Mouse (Mus musculus): ENCODE measurements around the gene Nutm1. TPM values are rescaled to one million over a fixed set of nuclear protein-coding genes. Genes with fewer than 3 reads are reported as not detected.

Gene Nutm1
- polyA plus RNA-seq, 1 experiment from 2014 or later: 0.09 TPM

DNA sequence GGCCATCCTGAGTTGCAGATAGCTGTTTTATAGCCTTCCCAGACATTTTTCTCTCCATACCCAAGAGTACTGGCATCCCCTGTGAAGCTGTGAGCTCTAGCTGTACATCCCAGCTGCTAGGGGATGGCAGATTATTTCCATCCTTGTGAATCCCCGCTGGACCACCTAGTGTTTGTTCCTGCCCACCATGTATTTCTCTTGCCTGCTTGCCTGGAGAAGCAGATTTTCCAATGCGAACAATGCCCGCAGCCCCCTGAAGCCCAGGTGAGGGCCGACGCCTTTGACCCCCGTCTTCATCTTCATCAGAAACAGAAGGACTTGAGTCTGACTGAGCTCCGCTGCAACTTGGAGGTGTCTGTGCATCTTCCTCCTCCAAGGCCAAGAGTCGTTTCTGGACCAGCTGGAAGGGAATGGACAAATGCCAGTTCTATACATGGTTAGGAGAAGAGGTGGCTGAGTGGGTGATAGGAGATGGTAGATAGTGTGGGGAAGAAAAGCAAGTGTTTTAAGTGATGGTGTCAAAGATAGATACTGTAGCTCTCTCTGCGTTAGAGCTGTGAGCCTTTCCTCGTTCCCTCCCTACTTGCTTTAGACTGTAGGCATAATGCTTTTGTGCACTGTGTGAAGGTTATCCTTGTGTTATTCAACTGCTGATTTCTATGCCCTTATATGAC lies 9.2 kb downstream of the Nutm1 start:
- H3K9ac ChIP-seq: no peak overlapping the region
- H3K9me3 ChIP-seq (replicated peaks): no peaks in the 10 kb centered on the region
- no peak overlapping the region for H3K4me3 ChIP-seq
- H3K4me2 ChIP-seq (replicated peaks): no peak overlapping the region
- H3K27me3 ChIP-seq: no peaks in the 10 kb centered on the region
- no peak for ATAC-seq (ENCODE audit: low FRiP score)
- no peaks in the 10 kb centered on the region for H3K4me1 ChIP-seq
- WGBS: 93% methylated on average over 10 of the region's 10 CpGs
- H3K36me3 ChIP-seq: 0 out of 2 replicates have a peak, but pooled peaks cover 10% of the 10 kb centered on the region
- H3K27ac ChIP-seq: no peak overlapping the region

DNA sequence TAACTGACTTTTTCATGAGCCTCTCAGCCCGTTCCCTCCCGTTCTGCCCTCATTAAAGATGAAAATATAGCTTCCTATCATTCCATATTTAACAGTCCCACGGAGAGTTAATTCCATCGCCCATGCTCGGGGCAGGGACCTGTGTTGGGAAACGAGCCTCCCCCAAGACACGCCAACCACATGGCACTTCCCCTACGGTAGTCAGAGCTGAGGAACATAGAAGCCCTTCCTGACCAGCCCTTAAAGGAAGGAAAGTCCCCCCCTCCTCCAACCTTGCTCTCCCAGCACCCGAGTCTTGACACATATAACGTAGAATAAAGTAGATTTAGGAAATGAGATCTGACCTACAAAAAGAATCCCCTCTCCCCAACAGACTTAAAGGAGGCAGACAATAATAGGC lies 11.8 kb downstream of the Nutm1 start:
- Histone ChIP-seq H3K4me1 (no peaks in the 10 kb centered on the region), H3K9ac (no peak overlapping the region), H3K27ac (no peak overlapping the region), H3K27me3 (no peaks in the 10 kb centered on the region), H3K36me3 (peaks cover 21% of the 10 kb centered on the region; the same call in 1 of the 2 replicates), H3K4me3 (no peak overlapping the region), H3K4me2 (replicated peaks) (no peak overlapping the region), H3K9me3 (replicated peaks) (no peaks in the 10 kb centered on the region)
- WGBS: 84% methylated on average over 10 of the region's 10 CpGs
- no peak for ATAC-seq (ENCODE audit: low FRiP score)

DNA sequence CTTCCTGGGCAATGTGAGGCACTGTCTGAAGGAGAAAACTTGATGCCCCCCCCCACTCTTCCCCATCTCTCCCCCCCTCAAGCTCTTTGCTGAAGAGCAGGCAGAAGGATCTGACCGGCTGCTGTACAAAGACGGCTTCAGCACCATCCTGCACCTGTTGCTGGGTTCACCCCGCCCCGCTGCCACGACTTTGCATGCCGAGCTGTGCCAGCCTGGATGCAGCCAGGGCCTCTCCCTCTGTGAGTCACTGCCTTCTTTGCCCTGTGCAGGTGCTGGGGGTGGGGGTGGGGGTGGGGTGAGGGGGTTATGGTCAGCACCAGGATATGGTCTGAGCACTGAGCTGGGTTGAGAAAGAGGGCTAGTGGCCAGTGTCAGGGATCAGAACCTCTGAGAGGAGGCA lies 12.9 kb downstream of the Nutm1 start:
- Histone ChIP-seq H3K27me3 (no peaks in the 10 kb centered on the region), H3K4me2 (replicated peaks) (no peak overlapping the region), H3K9me3 (replicated peaks) (no peaks in the 10 kb centered on the region), H3K9ac (no peak overlapping the region), H3K27ac (no peak overlapping the region), H3K4me1 (peaks cover under 1% of the 10 kb centered on the region; the same call in 1 of the 2 replicates), H3K36me3 (peaks cover 21% of the 10 kb centered on the region; the same call in 1 of the 2 replicates), H3K4me3 (no peak overlapping the region)
- 87% methylated on average over 6 of the region's 6 CpGs for WGBS
- no peak for ATAC-seq (ENCODE audit: low FRiP score)

DNA sequence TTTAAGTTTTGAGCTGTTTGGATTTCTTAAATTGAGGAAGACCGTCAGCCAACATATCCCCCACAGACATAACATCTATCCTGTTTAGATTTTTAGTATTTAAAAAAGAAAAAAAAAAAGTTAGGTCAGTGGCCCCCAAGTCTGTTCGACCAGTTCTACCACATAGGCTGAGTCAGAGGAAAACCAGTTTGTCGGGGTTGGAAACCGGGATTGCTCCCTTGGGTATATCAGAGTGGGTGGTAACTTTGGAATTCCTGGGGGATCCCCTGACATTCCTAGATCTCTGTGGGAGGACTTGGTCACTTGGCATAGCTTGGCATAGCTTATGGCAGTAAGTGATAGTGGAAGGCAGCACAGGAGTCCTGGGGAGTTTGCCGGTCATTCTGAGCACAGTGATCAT lies 13.8 kb downstream of the Nutm1 start:
- WGBS: 87% methylated on average over 5 of the region's 5 CpGs
- peaks cover 9% of the 10 kb centered on the region for H3K4me1 ChIP-seq
- peaks cover 21% of the 10 kb centered on the region; the same call in 1 of the 2 replicates for H3K36me3 ChIP-seq
- no peak overlapping the region for H3K27ac ChIP-seq
- no peaks in the 10 kb centered on the region for H3K9me3 ChIP-seq (replicated peaks)
- no peaks in the 10 kb centered on the region for H3K27me3 ChIP-seq
- no peak overlapping the region for H3K4me3 ChIP-seq
- ATAC-seq (ENCODE audit: low FRiP score): no peak
- H3K9ac ChIP-seq: no peak overlapping the region
- H3K4me2 ChIP-seq (replicated peaks): no peak overlapping the region

DNA sequence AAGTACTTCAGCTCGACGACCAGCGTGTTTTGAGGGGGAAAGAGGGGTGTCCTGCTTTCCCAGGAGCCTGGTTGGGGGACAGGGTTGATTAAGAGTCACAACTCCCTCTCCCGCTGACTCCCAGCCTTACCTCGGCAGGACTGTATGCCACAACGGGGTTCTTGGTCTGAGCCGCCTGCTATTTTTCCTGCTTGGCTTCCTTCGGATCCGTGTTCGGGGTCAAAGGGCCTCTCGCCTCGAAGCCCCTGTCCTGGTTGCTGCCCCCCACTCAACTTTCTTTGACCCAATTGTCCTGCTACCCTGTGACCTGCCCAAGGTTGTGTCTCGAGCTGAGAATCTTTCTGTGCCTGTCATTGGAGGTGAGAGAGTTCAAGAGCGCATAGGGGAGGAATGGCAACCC lies 17.3 kb downstream of the Nutm1 start:
- no peak overlapping the region for H3K4me3 ChIP-seq
- WGBS: 83% methylated on average over 14 of the region's 14 CpGs
- peaks cover 9% of the 10 kb centered on the region for H3K4me1 ChIP-seq
- no peak for ATAC-seq (ENCODE audit: low FRiP score)
- H3K9ac ChIP-seq: no peak overlapping the region
- no peaks in the 10 kb centered on the region for H3K9me3 ChIP-seq (replicated peaks)
- no peak overlapping the region for H3K4me2 ChIP-seq (replicated peaks)
- H3K36me3 ChIP-seq: peaks cover 21% of the 10 kb centered on the region; the same call in 1 of the 2 replicates
- H3K27me3 ChIP-seq: peaks cover 7% of the 10 kb centered on the region; the same call in 1 of the 2 replicates
- H3K27ac ChIP-seq: no peak overlapping the region

DNA sequence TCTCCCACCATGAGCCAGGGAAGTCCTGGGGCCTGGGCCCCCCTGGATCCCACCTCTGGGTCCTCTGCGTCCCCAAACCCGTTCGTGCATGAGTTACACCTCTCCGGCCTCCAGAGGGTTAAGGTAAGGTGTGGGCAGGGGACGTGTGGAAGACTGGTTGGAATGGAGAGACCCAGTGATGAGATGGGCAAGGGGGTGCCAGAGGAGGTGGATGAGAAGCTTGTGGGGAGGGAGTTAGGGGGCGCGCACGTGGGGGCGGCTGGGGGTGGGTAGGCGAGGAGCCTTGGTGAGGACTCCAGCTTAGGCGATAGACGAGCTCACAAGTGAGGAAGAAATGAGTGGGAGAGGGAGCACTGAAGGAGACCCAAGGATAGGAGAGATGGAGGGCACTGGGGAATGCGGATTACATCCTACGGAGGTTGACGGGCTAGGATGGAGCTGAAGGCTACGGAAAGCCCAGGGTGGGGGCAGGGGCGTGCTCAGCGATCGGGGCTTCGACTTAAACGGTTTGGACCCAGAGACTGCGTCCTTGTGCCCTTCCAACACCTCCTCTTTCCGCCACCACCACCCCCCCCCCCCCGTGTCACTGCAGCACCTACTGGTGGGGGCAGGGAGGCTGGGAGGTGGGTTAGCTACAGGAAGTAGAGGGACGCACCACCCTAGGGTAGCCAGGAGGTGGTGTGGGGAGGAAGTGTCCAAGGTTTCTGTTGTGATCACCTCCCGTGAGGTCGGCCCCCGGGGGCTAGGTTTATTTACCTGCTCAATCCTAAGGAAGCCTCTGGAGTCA lies 19.0 kb downstream of the Nutm1 start:
- H3K9ac ChIP-seq: peak overlapping the region; percentile 87
- 0% methylated on average over 27 of the region's 28 CpGs for WGBS
- H3K4me1 ChIP-seq: peaks cover 9% of the 10 kb centered on the region
- H3K9me3 ChIP-seq (replicated peaks): no peaks in the 10 kb centered on the region
- ATAC-seq (ENCODE audit: low FRiP score): peak; percentile 68
- peaks cover 12% of the 10 kb centered on the region; the same call in 1 of the 2 replicates for H3K36me3 ChIP-seq
- H3K27me3 ChIP-seq: peaks cover 7% of the 10 kb centered on the region; the same call in 1 of the 2 replicates
- peak overlapping the region; percentile 97 for H3K27ac ChIP-seq
- peak overlapping the region; percentile 78 for H3K4me3 ChIP-seq
- peak overlapping the region; percentile 86 for H3K4me2 ChIP-seq (replicated peaks)

DNA sequence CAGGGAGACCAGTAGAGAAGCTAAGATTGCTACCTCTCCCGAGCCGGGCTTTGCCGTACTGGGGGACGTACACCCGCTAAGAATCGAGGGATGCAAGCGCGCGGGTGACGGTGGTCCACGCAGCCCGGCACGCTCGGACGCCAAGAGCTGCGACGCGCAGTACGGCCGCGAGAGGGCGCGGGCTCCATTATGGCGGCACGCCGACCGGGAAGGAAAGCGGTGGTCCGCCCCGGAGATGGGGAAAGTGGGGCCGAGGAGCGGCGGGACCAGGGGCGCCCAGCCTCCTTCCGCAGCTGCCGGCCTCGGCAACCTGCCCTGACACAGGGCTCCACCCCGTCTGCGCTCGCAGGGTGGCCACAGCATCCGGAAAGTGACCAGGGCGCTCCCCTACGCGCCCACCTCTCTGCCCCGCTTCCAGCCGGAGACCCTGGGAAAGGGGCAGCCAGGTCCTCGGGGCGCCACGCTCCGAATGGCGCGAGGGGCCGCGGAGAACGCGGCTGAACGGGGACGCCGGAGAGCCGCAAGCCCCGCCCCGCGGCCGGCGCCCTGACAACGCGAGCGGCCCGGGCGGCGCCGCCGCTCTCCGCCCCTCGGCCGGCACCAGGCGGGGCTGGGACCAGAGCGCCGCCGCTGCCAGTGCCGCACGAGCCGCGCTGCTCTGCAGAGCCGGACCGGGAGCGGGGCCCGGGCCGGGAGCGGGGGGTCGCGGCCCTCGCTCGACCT lies 19.7 kb downstream of the Nutm1 start, which contains the start of gene Lpcat4:
Gene Lpcat4 (plus strand): TSS at position 257 of the 723 bp plus-strand sequence.
- peak within 1 kb of the TSS; percentile 86 for H3K4me2 ChIP-seq (replicated peaks)
- peak within 1 kb of the TSS; percentile 78 for H3K4me3 ChIP-seq
- ATAC-seq (ENCODE audit: low FRiP score): peak; percentile 88
- peaks cover 7% of the 10 kb centered on the region; the same call in 1 of the 2 replicates for H3K27me3 ChIP-seq
- H3K4me1 ChIP-seq: peaks cover 9% of the 10 kb centered on the region
- peak within 1 kb of the TSS; percentile 97 for H3K27ac ChIP-seq
- H3K9me3 ChIP-seq (replicated peaks): no peaks in the 10 kb centered on the region
- peak within 1 kb of the TSS; percentile 87 for H3K9ac ChIP-seq
- H3K36me3 ChIP-seq: peaks cover 7% of the 10 kb centered on the region; the same call in 1 of the 2 replicates
- WGBS: under 1% methylated on average over 75 of the region's 94 CpGs

DNA sequence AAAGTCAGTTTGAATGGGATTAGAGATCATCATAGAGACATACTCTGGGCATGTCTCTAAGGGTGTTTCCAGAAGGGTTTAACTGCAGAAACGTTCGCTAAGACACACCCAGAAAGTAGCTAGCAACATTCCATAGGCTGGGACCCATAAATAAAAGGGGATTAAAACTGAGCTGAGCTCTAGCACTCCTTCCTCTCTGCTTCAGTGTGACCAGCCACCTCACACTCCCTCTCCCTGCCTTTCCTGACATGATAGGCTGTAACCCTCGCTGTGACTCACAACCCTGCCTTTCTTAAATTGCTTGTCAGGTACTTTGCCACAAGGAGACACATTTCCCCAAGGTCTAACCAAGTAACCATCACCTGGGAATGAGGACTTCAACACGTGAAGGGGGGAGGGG lies 21.1 kb downstream of the Nutm1 start:
- Histone ChIP-seq H3K9me3 (replicated peaks) (no peaks in the 10 kb centered on the region), H3K9ac (no peak overlapping the region), H3K4me3 (no peak overlapping the region), H3K4me2 (replicated peaks) (no peak overlapping the region), H3K27me3 (peaks cover 7% of the 10 kb centered on the region; the same call in 1 of the 2 replicates), H3K36me3 (no peaks in the 10 kb centered on the region), H3K4me1 (peaks cover 9% of the 10 kb centered on the region), H3K27ac (no peak overlapping the region)
- 17% methylated on average over 4 of the region's 4 CpGs for WGBS
- no peak for ATAC-seq (ENCODE audit: low FRiP score)

DNA sequence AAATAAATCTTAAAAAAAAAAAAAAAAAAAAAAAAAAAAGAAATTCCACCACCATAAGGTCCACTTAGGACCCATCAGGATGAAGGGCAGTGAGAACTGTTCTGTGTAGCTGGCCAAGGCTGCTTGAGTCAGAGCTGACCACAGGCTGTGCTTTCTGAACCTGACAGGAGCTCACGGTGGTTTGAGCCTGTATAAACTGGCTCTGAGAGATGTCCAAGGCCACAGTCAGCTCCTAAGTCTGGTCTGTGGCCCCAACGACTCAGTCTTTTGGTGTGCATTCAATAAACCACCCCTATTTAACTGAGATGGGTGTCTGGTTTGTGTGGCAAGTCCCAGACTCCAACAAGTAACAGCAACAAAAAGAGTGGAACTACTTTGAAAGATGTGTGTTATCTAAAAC lies 22.5 kb downstream of the Nutm1 start:
- Histone ChIP-seq H3K36me3 (no peaks in the 10 kb centered on the region), H3K9ac (no peak overlapping the region), H3K27ac (no peak overlapping the region), H3K4me2 (replicated peaks) (no peak overlapping the region), H3K9me3 (replicated peaks) (no peaks in the 10 kb centered on the region), H3K4me3 (no peak overlapping the region), H3K4me1 (peaks cover 9% of the 10 kb centered on the region), H3K27me3 (peaks cover 7% of the 10 kb centered on the region; the same call in 1 of the 2 replicates)
- no peak for ATAC-seq (ENCODE audit: low FRiP score)
- 87% methylated on average over 2 of the region's 2 CpGs for WGBS

DNA sequence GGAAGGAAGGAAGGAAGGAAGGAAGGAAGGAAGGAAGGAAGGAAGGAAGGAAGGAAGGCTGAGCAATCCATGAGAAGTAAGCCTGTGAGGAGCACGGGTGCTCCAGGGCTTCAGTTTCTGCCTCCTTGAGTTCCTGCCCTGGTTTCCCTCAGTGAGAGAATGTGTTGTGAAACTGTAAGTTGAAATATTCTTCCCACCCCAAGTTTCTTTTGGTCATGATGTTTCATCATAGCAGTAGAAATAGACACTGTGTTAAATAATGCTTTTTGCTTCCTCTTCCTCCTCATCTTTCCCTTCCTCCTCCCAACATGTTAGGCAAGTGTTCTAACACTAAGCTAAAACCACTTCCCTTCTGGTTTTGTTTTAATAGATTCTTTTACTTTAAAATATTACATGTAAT lies 26.5 kb downstream of the Nutm1 start:
- 86% methylated on average over 1 of the region's 1 CpGs for WGBS
- Histone ChIP-seq H3K4me1 (no peaks in the 10 kb centered on the region), H3K4me2 (replicated peaks) (no peak overlapping the region), H3K9me3 (replicated peaks) (no peaks in the 10 kb centered on the region), H3K4me3 (no peak overlapping the region), H3K9ac (no peak overlapping the region), H3K27ac (no peak overlapping the region), H3K27me3 (no peaks in the 10 kb centered on the region), H3K36me3 (no peaks in the 10 kb centered on the region)
- no peak for ATAC-seq (ENCODE audit: low FRiP score)

DNA sequence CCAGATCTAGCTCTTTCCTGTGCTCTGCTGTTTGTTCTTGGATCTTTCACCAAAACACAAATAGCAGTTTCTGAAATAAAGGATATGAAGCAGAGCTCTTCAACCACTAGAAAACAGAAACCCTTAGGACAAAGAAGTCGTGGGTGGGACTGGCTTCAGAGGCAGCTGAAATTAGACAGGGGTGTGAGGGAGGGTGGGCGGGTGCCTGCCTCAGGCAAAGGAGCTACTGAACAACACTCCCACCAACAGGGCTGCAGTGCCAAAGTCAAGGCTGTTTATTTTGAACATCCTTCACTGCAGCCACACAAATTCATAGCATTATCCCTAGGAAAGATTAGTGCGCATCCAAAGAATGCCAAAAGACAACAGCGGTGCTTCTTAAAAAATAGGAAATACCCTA lies 34.7 kb downstream of the Nutm1 start:
- Histone ChIP-seq H3K4me2 (replicated peaks) (no peak overlapping the region), H3K9me3 (replicated peaks) (no peaks in the 10 kb centered on the region), H3K27me3 (no peaks in the 10 kb centered on the region), H3K4me1 (no peaks in the 10 kb centered on the region), H3K36me3 (no peaks in the 10 kb centered on the region), H3K27ac (no peak overlapping the region), H3K4me3 (no peak overlapping the region), H3K9ac (no peak overlapping the region)
- ATAC-seq (ENCODE audit: low FRiP score): no peak
- 67% methylated on average over 4 of the region's 4 CpGs for WGBS

DNA sequence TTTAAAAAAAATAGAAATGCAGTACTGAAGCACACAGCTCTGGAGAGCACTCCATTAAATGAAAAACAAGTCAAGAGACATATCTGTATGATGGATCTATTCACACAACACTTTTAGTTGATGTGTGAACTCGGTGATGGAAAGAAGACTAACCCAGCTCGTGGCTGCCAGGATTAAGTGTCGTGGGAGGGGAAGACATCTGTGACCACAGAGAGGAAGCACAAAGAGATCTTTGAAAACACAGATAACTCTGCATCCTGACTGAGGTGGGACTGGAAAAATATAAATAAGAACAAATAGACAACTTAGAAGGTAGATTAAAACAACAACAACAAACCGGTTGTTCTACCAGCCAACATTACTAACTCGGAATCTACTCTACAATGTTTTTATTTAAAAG lies 36.5 kb downstream of the Nutm1 start:
- Histone ChIP-seq H3K4me3 (no peak overlapping the region), H3K4me2 (replicated peaks) (no peak overlapping the region), H3K9ac (no peak overlapping the region), H3K27ac (no peak overlapping the region), H3K27me3 (no peaks in the 10 kb centered on the region), H3K36me3 (no peaks in the 10 kb centered on the region), H3K9me3 (replicated peaks) (no peaks in the 10 kb centered on the region), H3K4me1 (no peaks in the 10 kb centered on the region)
- ATAC-seq (ENCODE audit: low FRiP score): no peak
- 75% methylated on average over 5 of the region's 5 CpGs for WGBS
